Mouse (Mus musculus) ES-Bruce4 (cell line): ENCODE data around the gene Lypla2. TPM values are rescaled to one million over a fixed set of nuclear protein-coding genes. Genes with fewer than 3 reads are reported as not detected.
A peak's percentile ranks its signal among the peaks of the same experiment; 100 is the strongest.
"Not testable (repeated sequence)": the region's sequence is repeated elsewhere in the genome, so short reads cannot be mapped to it uniquely, and the experiment has no call there.

Experiments
- H3K27ac ChIP-seq: 2 replicates; pipeline ENCODE4 v1.5.1; 2012; ENCODE audit warnings: low read length, inconsistent platforms; ENCODE audit not compliant: insufficient read depth
- H3K27me3 ChIP-seq: 2 replicates; pipeline ENCODE4 v1.6.1; 2012; ENCODE audit warnings: mild to moderate bottlenecking, low read length, inconsistent platforms; ENCODE audit not compliant: control insufficient read depth, poor library complexity, insufficient read depth, severe bottlenecking
- H3K36me3 ChIP-seq: 2 replicates; pipeline ENCODE4 v1.6.1; 2012; ENCODE audit warnings: inconsistent platforms, mild to moderate bottlenecking, low read length, moderate library complexity; ENCODE audit not compliant: control insufficient read depth, poor library complexity, insufficient read depth, severe bottlenecking
- H3K4me1 ChIP-seq: one replicate; pipeline ENCODE4 v1.8.1; 2011; ENCODE audit warnings: low read length; ENCODE audit not compliant: control insufficient read depth, insufficient read depth
- H3K4me3 ChIP-seq: 2 replicates; pipeline ENCODE4 v1.5.1; 2011; ENCODE audit warnings: low read depth, mild to moderate bottlenecking, low read length
- H3K9ac ChIP-seq: 2 replicates; pipeline ENCODE4 v1.6.1; 2012; ENCODE audit warnings: low read depth, mild to moderate bottlenecking, inconsistent platforms; ENCODE audit not compliant: poor library complexity, severe bottlenecking
- H3K9me3 ChIP-seq: replicated peaks from 2 replicates; pipeline ENCODE4 v1.6.1; 2012; ENCODE audit warnings: mild to moderate bottlenecking, low read length, inconsistent platforms; ENCODE audit not compliant: control insufficient read depth, poor library complexity, insufficient read depth, severe bottlenecking
- CTCF ChIP-seq: IDR thresholded peaks from one replicate; pipeline ENCODE4 v1.8.1; 2011; ENCODE audit warnings: low read depth, low read length
- EP300 ChIP-seq: IDR thresholded peaks from 2 replicates; pipeline ENCODE4 v1.6.1; 2011; ENCODE audit warnings: low read depth, low read length; ENCODE audit not compliant: insufficient read depth
- POLR2A ChIP-seq: IDR thresholded peaks from one replicate; pipeline ENCODE4 v1.8.1; 2011; ENCODE audit warnings: low read length; ENCODE audit not compliant: insufficient read depth
- polyA plus RNA-seq: library from polyadenylated mRNA; stranded (reverse); fragments of >200 nt; gene quantifications from 2 replicates; pipeline ENCODE4 v1.2.4, GENCODE M21; 2011; ENCODE audit warnings: low read depth; ENCODE audit not compliant: missing spikeins, insufficient read depth, insufficient read length

Lypla2 gene
- polyA plus RNA-seq, 1 experiment: 47.4 TPM

GRCm38 (mm10) chr4:135943389-135943788 lies 29.0 kb downstream of the Lypla2 start:
- no peaks in the 10 kb centered on the region for H3K36me3 ChIP-seq
- H3K27ac ChIP-seq: no peak overlapping the region
- no peak overlapping the region for H3K4me3 ChIP-seq
- H3K9me3 ChIP-seq: no peaks in the 10 kb centered on the region
- TF ChIP-seq CTCF: no peak
- no peak for TF ChIP-seq EP300
- no peak for TF ChIP-seq POLR2A
- no peaks in the 10 kb centered on the region for H3K27me3 ChIP-seq
- peaks cover 3% of the 10 kb centered on the region for H3K4me1 ChIP-seq
- no peak overlapping the region for H3K9ac ChIP-seq

DNA sequence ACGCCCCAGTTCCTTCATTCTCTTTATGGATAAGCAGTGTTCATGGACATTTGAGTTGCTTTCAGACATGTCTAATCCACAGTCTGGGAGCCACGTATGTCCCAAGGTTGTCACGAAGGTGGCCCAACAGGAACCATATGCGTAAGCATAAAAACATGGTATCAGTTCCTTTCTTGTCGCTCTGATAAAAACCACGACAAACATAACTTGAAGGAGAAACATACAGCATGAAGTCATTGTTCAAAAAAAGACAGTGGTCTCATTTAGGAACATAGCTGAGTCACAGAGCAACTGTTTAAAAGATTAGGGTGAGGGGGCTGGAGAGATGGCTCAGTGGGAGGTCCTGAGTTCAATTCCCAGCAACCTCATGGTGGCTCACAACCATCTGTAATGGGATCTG lies 30.2 kb downstream of the Lypla2 start:
- Histone ChIP-seq H3K36me3 (no peaks in the 10 kb centered on the region), H3K9me3 (no peaks in the 10 kb centered on the region), H3K9ac (no peak overlapping the region), H3K27ac (no peak overlapping the region), H3K4me1 (peaks cover 3% of the 10 kb centered on the region), H3K27me3 (no peaks in the 10 kb centered on the region), H3K4me3 (no peak overlapping the region)
- TF ChIP-seq EP300 (no peak), POLR2A (no peak), CTCF (no peak)

DNA sequence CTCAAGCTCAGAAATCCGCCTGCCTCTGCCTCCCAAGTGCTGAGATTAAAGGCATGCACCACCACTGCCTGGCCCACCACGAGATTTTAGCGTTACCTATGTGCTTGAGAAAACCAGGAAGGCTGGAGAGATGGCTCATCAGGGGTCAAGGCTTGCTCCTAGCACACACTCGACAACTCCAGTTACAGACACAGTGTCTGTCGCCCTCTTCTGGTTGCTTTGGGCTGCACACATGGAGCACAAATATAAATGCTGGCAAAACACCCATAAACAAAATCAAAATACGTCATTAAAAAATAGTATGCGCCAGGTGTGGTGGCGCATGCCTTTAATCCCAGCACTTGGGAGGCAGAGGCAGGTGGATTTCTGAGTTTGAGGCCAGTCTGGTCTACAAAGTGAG lies 31.4 kb downstream of the Lypla2 start:
- H3K36me3 ChIP-seq: not testable (repeated sequence)

GRCm38 (mm10) chr4:135938858-135939257 lies 33.6 kb downstream of the Lypla2 start:
- peaks cover 2% of the 10 kb centered on the region for H3K4me1 ChIP-seq
- no peaks in the 10 kb centered on the region for H3K9me3 ChIP-seq
- H3K9ac ChIP-seq: no peak overlapping the region
- no peak overlapping the region for H3K4me3 ChIP-seq
- no peak for TF ChIP-seq EP300
- TF ChIP-seq CTCF: peak; percentile 13
- no peak overlapping the region for H3K27ac ChIP-seq
- no peaks in the 10 kb centered on the region for H3K36me3 ChIP-seq
- H3K27me3 ChIP-seq: no peaks in the 10 kb centered on the region

More for the DNA sequence above, 31.4 kb downstream of the Lypla2 start:
- not testable (repeated sequence) for H3K9me3 ChIP-seq, H3K27me3 ChIP-seq, H3K27ac ChIP-seq, H3K9ac ChIP-seq, H3K4me1 ChIP-seq, H3K4me3 ChIP-seq
- peak; percentile 85 for TF ChIP-seq CTCF

GRCm38 (mm10) chr4:135935502-135935901 lies 36.9 kb downstream of the Lypla2 start:
- no peak overlapping the region for H3K4me3 ChIP-seq
- no peaks in the 10 kb centered on the region for H3K9me3 ChIP-seq
- no peak overlapping the region for H3K9ac ChIP-seq
- peaks cover 2% of the 10 kb centered on the region for H3K4me1 ChIP-seq
- no peaks in the 10 kb centered on the region for H3K36me3 ChIP-seq
- H3K27me3 ChIP-seq: no peaks in the 10 kb centered on the region
- no peak overlapping the region for H3K27ac ChIP-seq
- no peak for TF ChIP-seq POLR2A

DNA sequence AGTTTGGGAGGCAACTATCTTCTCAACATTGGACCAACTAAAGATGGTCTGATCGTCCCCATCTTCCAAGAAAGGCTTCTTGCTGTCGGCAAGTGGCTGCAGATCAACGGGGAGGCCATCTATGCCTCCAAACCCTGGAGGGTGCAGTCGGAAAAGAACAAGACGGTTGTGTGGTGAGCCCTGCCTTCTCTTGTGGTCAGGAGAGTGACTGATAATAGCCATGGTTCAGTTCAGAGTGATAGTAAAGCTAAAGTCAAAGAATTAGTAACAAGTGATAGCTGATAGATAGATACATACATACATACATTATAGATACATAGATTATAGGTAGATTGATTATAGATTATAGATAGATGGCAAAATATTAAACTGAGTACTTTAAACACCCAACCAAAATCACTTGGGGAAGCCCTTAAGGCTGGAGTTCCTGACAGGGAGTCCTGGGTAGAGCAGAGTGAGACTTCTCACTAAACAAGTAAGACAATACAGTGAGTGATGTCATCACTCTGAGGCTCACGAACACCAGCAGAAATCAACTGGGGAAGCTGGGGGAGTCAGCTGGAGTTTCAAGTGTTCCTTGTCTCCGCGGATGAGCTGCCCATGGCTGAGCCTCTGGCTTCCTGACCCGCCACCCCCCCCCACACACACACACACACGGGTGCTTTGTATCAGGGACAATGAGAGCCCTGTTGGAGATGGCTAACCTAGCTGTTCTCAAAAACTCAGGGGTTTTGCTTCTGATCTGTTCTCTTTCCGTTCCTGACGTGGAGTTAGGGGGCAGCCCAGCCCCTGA lies 37.5 kb downstream of the Lypla2 start:
- no peak overlapping the region for H3K4me3 ChIP-seq
- H3K36me3 ChIP-seq: no peaks in the 10 kb centered on the region
- H3K9me3 ChIP-seq: no peaks in the 10 kb centered on the region
- H3K27ac ChIP-seq: no peak overlapping the region
- no peaks in the 10 kb centered on the region for H3K27me3 ChIP-seq
- no peak for TF ChIP-seq CTCF
- TF ChIP-seq EP300: no peak
- no peak for TF ChIP-seq POLR2A
- H3K4me1 ChIP-seq: peaks cover 2% of the 10 kb centered on the region
- no peak overlapping the region for H3K9ac ChIP-seq
